13 mouse cellular contexts compared by ENCODE assay signal in the genomic region with DNA sequence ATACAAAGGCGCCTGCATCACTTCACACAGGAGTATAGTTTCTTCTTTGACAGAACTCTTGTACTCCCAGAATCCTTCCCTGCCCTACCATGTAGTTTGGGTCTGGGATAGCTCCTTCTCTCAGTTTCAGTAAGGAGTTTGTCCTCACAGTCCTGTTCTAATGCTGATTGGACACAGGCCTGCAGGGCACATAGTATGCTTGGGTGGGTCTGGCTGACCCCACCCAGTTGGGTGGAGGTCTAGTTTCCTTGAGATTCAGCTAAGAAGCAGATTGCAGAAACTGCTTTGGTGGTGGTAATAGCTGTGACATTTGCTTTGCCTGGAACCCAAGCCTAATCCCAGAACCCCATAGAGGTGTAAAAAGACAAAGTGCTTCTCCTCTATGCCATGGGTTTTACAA.
"Had no signal": no experiment of that assay in that cellular context is flagged by ENCODE, and none has a peak within 500 bp of the region (broad histone marks: within the 10 kb centered on the region; RNA-seq: fewer than 3 reads in every experiment).

No protein-coding gene starts in this region.

- H3K27ac ChIP-seq: left cerebral cortex, adult 2 months; limb, embryonic 15.5 days; liver, embryonic 12.5 days; midbrain, embryonic 10.5 days; neural tube, embryonic 15.5 days had no signal

- ATAC-seq: liver, embryonic 12.5 days had no signal

- H3K9ac ChIP-seq: limb, embryonic 15.5 days; liver, embryonic 12.5 days; lung, embryonic 14.5 days; neural tube, embryonic 15.5 days had no signal

- H3K27me3 ChIP-seq: limb, embryonic 15.5 days; liver, embryonic 12.5 days; neural tube, embryonic 15.5 days had no signal

- H3K4me3 ChIP-seq: left cerebral cortex, adult 2 months; limb, embryonic 15.5 days; liver, embryonic 12.5 days; midbrain, embryonic 10.5 days; myocyte; neural tube, embryonic 15.5 days had no signal

- H3K36me3 ChIP-seq: limb, embryonic 15.5 days; liver, embryonic 12.5 days; midbrain, embryonic 10.5 days; neural tube, embryonic 15.5 days had no signal

- H3K4me2 ChIP-seq: limb, embryonic 15.5 days; liver, embryonic 12.5 days; lung, embryonic 14.5 days; neural tube, embryonic 15.5 days had no signal

- H3K9me3 ChIP-seq: limb, embryonic 15.5 days; liver, embryonic 12.5 days; midbrain, embryonic 10.5 days; neural tube, embryonic 15.5 days had no signal

- DNase-seq: kidney, adult 8-10 months; lung, embryonic 14.5 days; lung, postnatal 10 days; lung, postnatal 4 days; midbrain, embryonic 14.5 days; right cerebral cortex, adult 18-20 months; thymus, postnatal 36 days had no signal
